Mouse (Mus musculus): Measurements from ENCODE around the gene Ano8.

- TF ChIP-seq GATA1 (IDR thresholded peaks at IDR 0.05; ENCODE audit: borderline replicate concordance, low read length) (no peak), FLI1 (IDR thresholded peaks at IDR 0.05; ENCODE audit: low read length) (no peak)
These were observed 23.6 kb upstream of the Ano8 start for GRCm38 (mm10) chr8:71509316-71509715.
